Mouse (Mus musculus) cerebellum, adult 2 months (tissue): Measurements from ENCODE around the gene Bach1.

Source experiments
- CTCF ChIP-seq: fragments of 200-500 bp; IDR thresholded peaks from 2 replicates; pipeline ENCODE4 v1.5.1; 2011; ENCODE audit warnings: low read depth, mild to moderate bottlenecking, control low read depth, low read length, moderate library complexity, borderline replicate concordance; ENCODE audit not compliant: insufficient read depth
- POLR2A ChIP-seq: fragments of 200-500 bp; IDR thresholded peaks from 2 replicates; pipeline ENCODE4 v1.6.1; 2011; ENCODE audit warnings: low read length, control low read depth, borderline replicate concordance; ENCODE audit not compliant: insufficient read depth

DNA sequence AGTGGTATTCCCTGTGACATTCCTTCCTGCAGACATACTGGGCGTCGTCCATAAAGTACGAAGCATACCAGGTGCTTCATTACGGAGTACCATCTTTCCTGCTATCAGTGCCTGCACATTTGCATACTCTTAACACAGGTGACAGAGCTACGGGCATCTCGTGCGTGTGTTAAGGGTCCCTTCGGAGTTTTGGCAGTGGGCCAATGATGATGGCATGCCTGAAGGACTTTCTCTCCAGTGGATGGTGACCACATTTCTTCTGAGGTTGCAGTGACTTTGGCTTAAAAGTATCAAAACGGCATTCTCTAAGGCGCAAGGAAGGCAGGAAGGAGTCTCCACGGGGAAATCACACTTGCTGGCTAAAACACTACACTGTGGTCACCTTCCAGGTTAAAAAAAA, 37.4 kb downstream of the Bach1 start:
- TF ChIP-seq CTCF (no peak), POLR2A (no peak)
